Mouse (Mus musculus) MEL (cell line): ENCODE results near the gene Plrg1. TPM values are rescaled to one million over a fixed set of nuclear protein-coding genes. Genes with fewer than 3 reads are reported as not detected.

Source experiments
- DNase-seq: peaks from one replicate; pipeline ENCODE4 v3.0.0; 2011; ENCODE audit warnings: low read depth, low spot score
- H3K27ac ChIP-seq: 2 replicates; pipeline ENCODE4 v1.5.1; 2012; ENCODE audit warnings: low read depth, mild to moderate bottlenecking, control low read depth, low read length, moderate library complexity; ENCODE audit not compliant: control insufficient read depth
- H3K27me3 ChIP-seq, 2 experiments: fragments of 150-350 bp in 1 of 2; sonication (generic) in 1 of 2; 2 replicates each; pipeline ENCODE4 v1.6.1; 2012; ENCODE audit warnings: low read length in 2 of 2, mild to moderate bottlenecking in 2 of 2, improper control_type of control experiment in 1 of 2, moderate library complexity in 1 of 2; ENCODE audit not compliant: insufficient read depth in 2 of 2, control insufficient read depth in 1 of 2
- H3K36me3 ChIP-seq, 2 experiments: 2 replicates each; pipeline ENCODE4 v1.6.1; 2012 to 2014; ENCODE audit warnings: low read length in 2 of 2, improper control_type of control experiment in 1 of 2, inconsistent platforms in 1 of 2, mild to moderate bottlenecking in 1 of 2; ENCODE audit not compliant: insufficient read depth in 2 of 2, control insufficient read depth in 1 of 2
- H3K4me1 ChIP-seq, 2 experiments: fragments of 150-350 bp in 1 of 2; sonication (generic) in 1 of 2; 2 replicates each; pipeline ENCODE4 v1.6.1; 2012; ENCODE audit warnings: low read length in 2 of 2, improper control_type of control experiment in 1 of 2, mild to moderate bottlenecking in 1 of 2; ENCODE audit not compliant: insufficient read depth in 2 of 2, control insufficient read depth in 1 of 2
- H3K4me3 ChIP-seq, 2 experiments: fragments of 150-350 bp in 1 of 2; sonication (generic) in 1 of 2; 2 replicates each; pipeline ENCODE4 v1.5.1; 2012; ENCODE audit warnings: low read depth in 2 of 2, low read length in 2 of 2, mild to moderate bottlenecking in 2 of 2, moderate library complexity in 2 of 2, control low read depth in 1 of 2, improper control_type of control experiment in 1 of 2; ENCODE audit not compliant: control insufficient read depth in 1 of 2, insufficient read depth in 1 of 2
- H3K79me2 ChIP-seq: 2 replicates; pipeline ENCODE4 v1.6.1; 2012; ENCODE audit warnings: mild to moderate bottlenecking, low read length, moderate library complexity; ENCODE audit not compliant: control insufficient read depth, poor library complexity, insufficient read depth
- H3K9ac ChIP-seq: 2 replicates; pipeline ENCODE4 v1.6.1; 2012; ENCODE audit warnings: low read depth, mild to moderate bottlenecking, control low read depth, low read length, moderate library complexity; ENCODE audit not compliant: control insufficient read depth, poor library complexity, severe bottlenecking
- H3K9me3 ChIP-seq: fragments of 150-350 bp; sonication (generic); replicated peaks from 2 replicates; pipeline ENCODE4 v1.6.1; 2012; ENCODE audit warnings: mild to moderate bottlenecking, low read length, improper control_type of control experiment, moderate library complexity; ENCODE audit not compliant: insufficient read depth
- CHD1 ChIP-seq: IDR thresholded peaks from 2 replicates; pipeline ENCODE4 v1.6.1; 2012; ENCODE audit warnings: low read depth, mild to moderate bottlenecking, inconsistent platforms, low read length, improper control_type of control experiment
- CHD2 ChIP-seq: IDR thresholded peaks from 2 replicates; pipeline ENCODE4 v1.6.1; 2011; ENCODE audit warnings: low read length, improper control_type of control experiment
- E2F4 ChIP-seq: IDR thresholded peaks from 2 replicates; pipeline ENCODE4 v1.6.1; 2011; ENCODE audit warnings: low read depth, low read length, improper control_type of control experiment, borderline replicate concordance
- ETS1 ChIP-seq: IDR thresholded peaks from 2 replicates; pipeline ENCODE4 v1.6.1; 2012; ENCODE audit warnings: low read depth, mild to moderate bottlenecking, inconsistent platforms, low read length, improper control_type of control experiment, moderate library complexity
- GATA1 ChIP-seq: IDR thresholded peaks from 2 replicates; pipeline ENCODE4 v1.6.1; 2011; ENCODE audit warnings: low read depth, low read length, improper control_type of control experiment
- HCFC1 ChIP-seq: IDR thresholded peaks from 2 replicates; pipeline ENCODE4 v1.6.1; 2012; ENCODE audit warnings: low read depth, mild to moderate bottlenecking, inconsistent platforms, low read length, improper control_type of control experiment, moderate library complexity
- KAT2A ChIP-seq: conservative IDR thresholded peaks from 2 replicates; pipeline ENCODE4 v1.6.1; 2012; ENCODE audit warnings: low read depth, low read length, improper control_type of control experiment, inconsistent platforms
- MAZ ChIP-seq: IDR thresholded peaks from 2 replicates; pipeline ENCODE4 v1.6.1; 2012; ENCODE audit warnings: low read depth, mild to moderate bottlenecking, inconsistent platforms, low read length, improper control_type of control experiment
- MYB ChIP-seq: IDR thresholded peaks from 2 replicates; pipeline ENCODE4 v1.6.1; 2011; ENCODE audit warnings: mild to moderate bottlenecking, low read depth, low read length, improper control_type of control experiment
- MYC ChIP-seq: IDR thresholded peaks from 2 replicates; pipeline ENCODE4 v1.6.1; 2011; ENCODE audit warnings: low read depth, mild to moderate bottlenecking, low read length, improper control_type of control experiment, moderate library complexity
- NELFE ChIP-seq: IDR thresholded peaks from 2 replicates; pipeline ENCODE4 v1.6.1; 2011; ENCODE audit warnings: low read depth, low read length, improper control_type of control experiment
- NRF1 ChIP-seq: IDR thresholded peaks from 2 replicates; pipeline ENCODE4 v1.6.1; 2014; ENCODE audit warnings: low read depth, mild to moderate bottlenecking, inconsistent platforms, low read length, improper control_type of control experiment, moderate library complexity; ENCODE audit not compliant: poor library complexity, insufficient read depth, severe bottlenecking
- POLR2AphosphoS5 ChIP-seq: IDR thresholded peaks from 2 replicates; pipeline ENCODE4 v1.6.1; 2012; ENCODE audit warnings: low read depth, borderline replicate concordance, mild to moderate bottlenecking, inconsistent platforms, low read length, moderate library complexity, mixed read lengths
- SIN3A ChIP-seq: IDR thresholded peaks from 2 replicates; pipeline ENCODE4 v1.6.1; 2012; ENCODE audit warnings: low read length, improper control_type of control experiment, inconsistent platforms
- SMC3 ChIP-seq: IDR thresholded peaks from 2 replicates; pipeline ENCODE4 v1.6.1; 2011; ENCODE audit warnings: low read depth, low read length, improper control_type of control experiment
- TBP ChIP-seq: IDR thresholded peaks from 2 replicates; pipeline ENCODE4 v1.8.0; 2011; ENCODE audit warnings: low read depth, low read length, improper control_type of control experiment
- UBTF ChIP-seq: IDR thresholded peaks from 2 replicates; pipeline ENCODE4 v1.6.1; 2012; ENCODE audit warnings: low read depth, mild to moderate bottlenecking, inconsistent platforms, low read length, improper control_type of control experiment, moderate library complexity, borderline replicate concordance; ENCODE audit not compliant: insufficient read depth
- ZC3H11A ChIP-seq: IDR thresholded peaks from 2 replicates; pipeline ENCODE4 v1.6.1; 2012; ENCODE audit warnings: low read depth, mild to moderate bottlenecking, inconsistent platforms, low read length, improper control_type of control experiment
- ZMIZ1 ChIP-seq: IDR thresholded peaks from 2 replicates; pipeline ENCODE4 v1.6.1; 2012; ENCODE audit warnings: low read depth, mild to moderate bottlenecking, inconsistent platforms, low read length, improper control_type of control experiment, moderate library complexity
- polyA plus RNA-seq, 2 experiments: library from polyadenylated mRNA; stranded (reverse) in 1 of 2; unstranded in 1 of 2; fragments of >175 nt in 1 of 2; fragments of >200 nt in 1 of 2; gene quantifications; 2 replicates each; pipeline versions ENCODE4 v1.2.1 to v1.2.4; 2012; ENCODE audit warnings: low replicate concordance in 2 of 2, low read depth in 1 of 2; ENCODE audit not compliant: insufficient read length in 2 of 2, insufficient read depth in 1 of 2, missing spikeins in 1 of 2
- total RNA-seq: library from RNA; depleted of rRNA; stranded (reverse); fragments of 300-350 nt; gene quantifications from 2 replicates; pipeline ENCODE4 v1.2.3, GENCODE M21; 2012

Plrg1 gene
- total and polyA plus RNA-seq, 3 experiments: 85.6 to 88.8 TPM; not detected in 1

DNA sequence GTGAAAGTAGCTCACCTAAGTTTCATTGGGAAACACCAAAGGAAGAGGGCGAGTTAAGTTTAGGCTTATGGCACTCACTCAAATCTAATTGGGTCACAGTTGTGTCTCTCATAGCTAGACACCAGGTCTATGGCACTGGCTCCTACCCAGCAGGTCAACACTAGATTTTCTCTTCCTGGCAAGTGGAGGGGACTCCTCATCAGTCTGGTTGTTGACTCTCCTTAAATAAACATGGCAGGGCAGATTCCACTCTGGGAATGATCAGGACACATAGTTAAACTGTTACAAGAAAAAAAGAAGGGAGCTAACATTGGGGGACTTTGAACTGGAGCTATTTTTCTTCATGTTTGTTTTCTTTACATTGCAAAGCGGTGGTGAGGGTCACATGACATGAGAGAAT is 34.9 kb upstream of the Plrg1 start:
- Histone ChIP-seq H3K4me1 (no peaks in the 10 kb centered on the region), H3K36me3 (no peaks in the 10 kb centered on the region), H3K4me3 (no peak overlapping the region), H3K9me3 (no peaks in the 10 kb centered on the region), H3K27ac (no peak overlapping the region), H3K79me2 (no peaks in the 10 kb centered on the region), H3K9ac (no peak overlapping the region), H3K27me3 (no peaks in the 10 kb centered on the region)
- DNase-seq: no peak
- TF ChIP-seq CHD2 (no peak), SMC3 (no peak), MYC (no peak), KAT2A (no peak), POLR2AphosphoS5 (no peak), SIN3A (no peak), E2F4 (no peak), MAZ (no peak), TBP (no peak), CHD1 (no peak), ZMIZ1 (no peak), ETS1 (no peak), UBTF (no peak), MYB (no peak), GATA1 (no peak), ZC3H11A (no peak), NELFE (no peak)

- H3K9me3 ChIP-seq: no peaks in the 10 kb centered on the region
- H3K36me3 ChIP-seq: no peaks in the 10 kb centered on the region
- H3K9ac ChIP-seq: no peak overlapping the region
- no peak overlapping the region for H3K4me3 ChIP-seq
- H3K4me1 ChIP-seq: no peaks in the 10 kb centered on the region
- no peak for TF ChIP-seq CHD2
- TF ChIP-seq E2F4: no peak
- no peak for TF ChIP-seq SIN3A
- no peak for TF ChIP-seq NRF1
- TF ChIP-seq HCFC1: no peak
- TF ChIP-seq POLR2AphosphoS5: no peak
- H3K79me2 ChIP-seq: no peaks in the 10 kb centered on the region
- H3K27ac ChIP-seq: no peak overlapping the region
- no peak for DNase-seq
- H3K27me3 ChIP-seq: no peaks in the 10 kb centered on the region
These were observed 34.1 kb upstream of the Plrg1 start for GRCm38 (mm10) chr3:83021176-83021575.
